Mouse (Mus musculus): ENCODE results near the gene Gan.

- no peak for TF ChIP-seq ZC3H11A (IDR thresholded peaks at IDR 0.05; ENCODE audit: borderline replicate concordance, low read depth, low read length)
- TF ChIP-seq ZNF384 (IDR thresholded peaks at IDR 0.05; ENCODE audit: low read depth, low read length) = no peak
- no peak for TF ChIP-seq HCFC1 (IDR thresholded peaks at IDR 0.05; ENCODE audit: borderline replicate concordance, insufficient read depth, low read length)
- no peak for TF ChIP-seq CHD2 (IDR thresholded peaks at IDR 0.05; ENCODE audit: low read depth, low read length)
These were observed 15.8 kb downstream of the Gan start for GRCm38 (mm10) chr8:117173690-117174089.
